Mouse (Mus musculus): Measurements from ENCODE around the gene Slc35e1.
A peak's percentile ranks its signal among the peaks of the same experiment; 100 is the strongest.

Gene Slc35e1

GRCm38 (mm10) chr8:72485456-72486199 lies 6.8 kb downstream of the Slc35e1 start:
- no peak for DNase-seq

- DNase-seq, result peak; percentile 97
These were observed 17.4 kb downstream of the Slc35e1 start, which contains the start of gene Cherp for GRCm38 (mm10) chr8:72474826-72475546. TSS of gene Cherp (minus strand) at chr8:72475226.

- DNase-seq, result no peak
These were observed 21.7 kb downstream of the Slc35e1 start for GRCm38 (mm10) chr8:72470684-72471083.

DNA sequence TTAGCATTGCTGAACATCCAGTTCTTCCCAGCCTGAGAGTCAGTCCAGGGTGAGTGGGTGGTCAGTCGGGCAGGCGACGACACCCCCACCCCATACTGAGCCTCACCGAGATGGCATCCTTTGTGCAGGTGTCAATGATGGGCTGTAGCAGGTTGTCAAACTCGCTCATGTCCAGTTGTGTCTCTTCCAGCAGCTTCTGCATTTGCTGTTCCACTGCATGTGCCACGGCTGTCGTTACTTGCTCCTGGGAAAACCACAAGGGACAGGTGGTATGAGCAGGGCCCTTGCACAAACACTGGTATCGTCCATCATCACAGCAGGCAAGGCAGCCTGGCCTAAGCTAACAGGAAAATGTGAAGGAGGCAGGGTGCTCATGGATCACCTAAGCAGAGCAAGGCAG lies 22.4 kb downstream of the Slc35e1 start:
- no peak for DNase-seq

DNA sequence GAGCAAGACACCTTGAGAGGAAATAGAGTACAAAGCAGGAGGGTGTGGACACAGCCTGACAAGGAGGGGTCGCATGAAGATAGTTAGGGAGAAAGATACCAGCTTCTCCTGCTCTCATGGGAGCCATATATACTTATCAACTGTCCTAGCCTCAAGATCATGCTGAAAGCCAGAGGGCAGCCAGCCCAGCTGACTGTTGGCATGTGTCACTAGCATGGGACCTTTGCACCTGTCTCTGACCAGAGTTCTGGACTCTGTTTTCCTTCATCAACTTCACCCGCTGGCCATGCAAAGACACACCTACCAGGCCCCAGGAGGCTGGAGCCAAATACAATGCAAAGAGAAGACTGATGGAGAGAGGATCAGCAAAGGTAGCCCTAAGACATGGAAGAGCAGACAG lies 23.2 kb downstream of the Slc35e1 start:
- no peak for DNase-seq

GRCm38 (mm10) chr8:72464211-72464610 lies 28.2 kb downstream of the Slc35e1 start:
- no peak for DNase-seq

DNA sequence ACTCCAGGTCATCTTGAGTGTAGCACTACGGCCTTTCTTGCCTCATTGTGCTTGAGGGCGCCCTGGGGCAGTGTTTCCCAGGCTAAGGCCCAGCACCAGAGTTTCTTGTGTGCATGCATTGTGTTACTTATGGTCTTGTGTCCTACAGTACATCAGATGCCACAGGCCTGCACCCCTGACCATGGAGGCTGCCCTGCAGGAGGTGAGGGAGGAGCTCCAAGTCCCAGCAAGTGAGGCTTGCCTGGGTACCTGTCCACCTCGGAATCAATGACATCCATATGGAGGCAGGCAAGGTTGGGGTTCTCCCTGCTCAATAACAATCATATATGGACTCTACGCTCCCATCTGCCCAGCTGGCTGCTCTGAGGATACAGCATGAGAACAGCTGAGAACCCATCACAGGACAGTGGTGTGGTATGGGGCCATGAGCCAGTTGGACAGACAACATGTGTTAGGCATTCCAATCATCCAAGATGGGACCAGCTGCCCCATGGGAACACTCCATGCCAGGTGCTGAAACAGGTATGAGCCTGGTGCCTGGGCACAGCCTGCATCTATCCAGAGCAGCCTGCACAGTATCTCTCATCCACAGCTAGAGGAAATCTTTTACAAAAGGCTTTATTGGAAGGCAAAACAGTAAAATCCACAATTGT lies 32.4 kb downstream of the Slc35e1 start:
- DNase-seq, result no peak

DNA sequence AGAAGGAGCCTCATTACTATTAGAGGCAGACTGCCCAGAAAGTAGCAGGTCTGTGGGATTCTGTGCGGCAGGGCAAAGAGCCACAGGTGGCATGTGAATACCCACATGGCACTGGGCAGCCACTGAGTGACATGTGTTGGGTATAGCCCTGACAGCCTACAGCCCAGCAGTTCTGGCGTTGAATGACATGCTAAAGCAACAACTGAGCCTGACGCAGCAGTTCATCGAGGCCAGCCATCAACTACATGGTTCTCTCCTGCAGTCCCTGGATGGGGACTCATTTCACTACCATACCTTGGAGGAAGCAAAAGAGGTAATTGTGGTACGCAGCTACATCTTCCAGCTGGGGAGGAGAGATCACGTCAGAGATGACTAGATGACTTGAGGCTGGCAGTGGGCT lies 34.0 kb downstream of the Slc35e1 start:
- DNase-seq, result no peak

- DNase-seq, result no peak
These were observed 34.6 kb downstream of the Slc35e1 start for GRCm38 (mm10) chr8:72457806-72458205.

DNA sequence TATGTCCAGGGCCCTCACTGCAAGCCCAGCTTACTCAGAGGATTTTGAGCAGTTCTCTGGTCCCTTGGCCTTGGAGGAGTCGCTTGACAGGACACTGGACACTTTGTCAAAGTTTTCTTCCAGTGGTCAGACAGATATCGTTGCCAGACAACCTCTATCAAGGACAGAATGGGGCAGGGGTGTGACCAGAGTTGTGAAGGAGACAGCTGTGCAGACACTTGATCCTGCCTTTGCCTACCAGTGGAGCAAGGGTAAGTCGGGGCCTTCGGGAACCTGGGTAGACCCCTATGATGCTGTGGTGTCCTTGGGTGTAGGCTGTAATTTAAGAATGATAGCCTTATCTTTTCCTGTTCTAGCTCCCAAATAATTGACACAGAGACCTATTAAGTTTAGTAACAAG lies 37.1 kb downstream of the Slc35e1 start:
- no peak for DNase-seq

DNA sequence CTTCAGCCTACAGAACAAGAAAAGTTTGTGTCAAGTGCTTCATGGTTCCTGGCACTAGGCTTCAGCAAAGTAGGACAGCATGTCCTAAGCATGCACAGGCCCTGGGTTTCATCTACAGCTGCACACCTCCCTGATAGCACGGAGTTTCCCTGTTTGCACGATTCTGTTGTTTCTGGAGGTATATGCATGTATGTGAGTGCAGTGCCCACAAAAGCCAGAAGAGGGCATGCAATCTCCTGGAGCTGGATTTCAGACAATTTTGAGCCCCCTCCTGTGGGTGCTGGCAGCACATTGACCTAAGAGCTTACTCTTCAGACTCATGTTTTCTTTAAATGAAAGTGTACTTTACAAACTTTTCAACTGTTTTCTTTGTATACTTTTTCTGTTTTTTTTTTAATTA lies 38.5 kb downstream of the Slc35e1 start:
- no peak for DNase-seq

DNA sequence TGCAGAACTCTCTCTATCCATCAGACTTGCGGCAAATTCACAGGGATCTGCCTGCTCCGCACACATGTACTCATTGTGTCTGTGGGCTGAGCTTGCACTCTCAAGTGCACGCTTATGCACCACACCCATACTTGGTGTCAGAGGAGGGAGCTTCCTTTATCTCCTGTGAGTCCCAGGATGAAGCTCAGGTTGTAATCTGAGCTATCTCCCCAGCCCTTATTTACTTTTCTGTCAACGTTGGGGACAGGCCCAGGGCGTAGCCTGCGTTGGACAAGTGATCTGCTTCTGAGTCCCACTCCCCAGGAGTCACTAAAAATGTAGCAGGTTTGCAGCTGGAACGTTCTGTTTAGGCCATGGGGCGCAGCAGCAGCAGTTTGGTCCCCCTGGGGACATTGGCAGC lies 40.9 kb downstream of the Slc35e1 start:
- DNase-seq, result no peak

- DNase-seq, result no peak
These were observed 47.3 kb downstream of the Slc35e1 start for GRCm38 (mm10) chr8:72445071-72445470.

DNA sequence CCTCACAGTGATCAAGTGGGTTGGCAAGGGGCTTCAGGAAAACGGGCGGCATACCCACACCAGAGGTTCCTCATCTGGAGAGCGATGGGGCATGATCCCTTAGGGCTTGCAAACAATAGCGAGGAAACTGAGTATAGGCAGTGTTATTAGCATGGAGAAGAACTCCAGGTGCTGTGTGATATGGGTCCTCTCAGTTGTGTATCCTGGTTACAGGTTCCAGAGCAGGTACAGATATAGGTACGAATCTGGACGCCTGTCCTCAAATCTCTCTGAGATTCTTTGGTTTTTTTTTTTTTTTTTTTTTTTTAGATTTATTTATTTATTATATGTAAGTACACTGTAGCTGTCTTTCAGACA lies 48.4 kb downstream of the Slc35e1 start:
- no peak for DNase-seq

GRCm38 (mm10) chr8:72443338-72443993 lies 48.9 kb downstream of the Slc35e1 start, which contains the start of the genes Calr3 and 1700030K09Rik:
TSS of gene Calr3 (minus strand) at chr8:72443870.
TSS of gene 1700030K09Rik (plus strand) at chr8:72443880.
- peak; percentile 98 for DNase-seq

GRCm38 (mm10) chr8:72438248-72439015 lies 54.0 kb downstream of the Slc35e1 start:
- DNase-seq, result no peak

GRCm38 (mm10) chr8:72434952-72435351 lies 57.5 kb downstream of the Slc35e1 start:
- DNase-seq, result no peak
